Mouse (Mus musculus) yolk sac, embryonic 10.5 days (tissue): ENCODE data around the gene Chac1.

ENCODE experiments used
- DNase-seq: peaks from one replicate; pipeline ENCODE4 v3.0.0-alpha.2; 2017; ENCODE audit warnings: low spot score

The Chac1 gene

GRCm38 (mm10) chr2:119327942-119328526, 23.0 kb upstream of the Chac1 start:
- no peak for DNase-seq

- DNase-seq = no peak
Observed at GRCm38 (mm10) chr2:119328546-119328945, 22.5 kb upstream of the Chac1 start.

GRCm38 (mm10) chr2:119329123-119329817, 21.8 kb upstream of the Chac1 start:
- DNase-seq = no peak

- no peak for DNase-seq
Observed at GRCm38 (mm10) chr2:119330795-119331194, 20.2 kb upstream of the Chac1 start.

GRCm38 (mm10) chr2:119332177-119332661, 18.8 kb upstream of the Chac1 start:
- no peak for DNase-seq

- no peak for DNase-seq
Observed at GRCm38 (mm10) chr2:119334135-119334534, 16.9 kb upstream of the Chac1 start.

GRCm38 (mm10) chr2:119334964-119335525, 16.0 kb upstream of the Chac1 start:
- no peak for DNase-seq

- DNase-seq = no peak
Observed at GRCm38 (mm10) chr2:119335535-119335934, 15.5 kb upstream of the Chac1 start.

- no peak for DNase-seq
Observed at GRCm38 (mm10) chr2:119336002-119336401, 15.0 kb upstream of the Chac1 start.

GRCm38 (mm10) chr2:119336470-119336869, 14.6 kb upstream of the Chac1 start:
- DNase-seq = no peak

- DNase-seq = peak; percentile 83
Observed at GRCm38 (mm10) chr2:119337425-119338265, 13.4 kb upstream of the Chac1 start.

- no peak for DNase-seq
Observed at GRCm38 (mm10) chr2:119344537-119345138, 6.4 kb upstream of the Chac1 start.

- no peak for DNase-seq
Observed at GRCm38 (mm10) chr2:119353707-119354106, 2.7 kb downstream of the Chac1 start.

- DNase-seq = no peak
Observed at GRCm38 (mm10) chr2:119355089-119355488, 4.1 kb downstream of the Chac1 start.

- DNase-seq = no peak
Observed at GRCm38 (mm10) chr2:119355651-119356050, 4.6 kb downstream of the Chac1 start.

- no peak for DNase-seq
Observed at GRCm38 (mm10) chr2:119356310-119356709, 5.3 kb downstream of the Chac1 start.

- no peak for DNase-seq
Observed at GRCm38 (mm10) chr2:119356805-119357204, 5.8 kb downstream of the Chac1 start.

- DNase-seq = no peak
Observed at GRCm38 (mm10) chr2:119358249-119358648, 7.2 kb downstream of the Chac1 start.

GRCm38 (mm10) chr2:119359721-119360291, 8.8 kb downstream of the Chac1 start:
- DNase-seq = no peak

- DNase-seq = no peak
Observed at GRCm38 (mm10) chr2:119364969-119365368, 13.9 kb downstream of the Chac1 start.

- no peak for DNase-seq
Observed at GRCm38 (mm10) chr2:119367346-119367745, 16.3 kb downstream of the Chac1 start.

GRCm38 (mm10) chr2:119370116-119370515, 19.1 kb downstream of the Chac1 start:
- DNase-seq = no peak
